11 mouse cellular contexts compared by ENCODE assay signal in the genomic region with DNA sequence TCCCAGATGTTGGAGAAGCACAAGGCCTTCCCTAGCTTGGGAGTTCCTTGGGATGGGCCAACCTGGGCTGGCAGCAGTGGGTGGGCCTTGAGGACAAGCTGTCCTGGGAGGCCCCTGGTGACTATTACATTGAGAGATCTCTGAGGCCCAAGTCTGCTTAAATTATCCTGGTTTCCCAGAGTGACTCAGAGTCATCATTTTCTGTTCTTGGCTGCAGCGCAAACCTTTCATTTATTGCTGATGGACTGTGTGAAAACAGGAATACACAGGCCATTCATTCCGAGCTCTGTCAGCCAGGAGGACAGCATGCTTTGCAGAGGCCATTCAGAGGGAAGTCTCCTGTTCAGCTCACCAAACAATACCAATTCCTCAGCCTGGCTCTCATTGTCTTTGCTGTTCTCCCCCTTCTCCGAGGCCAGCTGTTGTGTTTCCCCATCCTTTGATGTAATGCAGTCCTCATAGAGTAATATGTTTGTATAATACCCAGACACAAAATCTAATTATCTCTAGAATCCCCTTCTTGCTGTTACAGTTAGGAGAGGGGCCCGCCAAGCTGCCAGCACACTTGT.
DNase-seq lines count a peak whose midpoint lies in the region; ATAC-seq and TF ChIP-seq lines count a peak whose summit lies in the region.
"Had no signal": no experiment of that assay in that cellular context is flagged by ENCODE, and none has a peak within 500 bp of the region (broad histone marks: within the 10 kb centered on the region; RNA-seq: fewer than 3 reads in every experiment).

No protein-coding gene starts in this region.

- H3K27me3 ChIP-seq in hindbrain, postnatal 0 days (ENCODE audit: insufficient read depth, low read length) = no peaks in the 10 kb centered on the region
- H3K27me3 ChIP-seq in hindbrain, embryonic 13.5 days = no peaks in the 10 kb centered on the region
- H3K27me3 ChIP-seq: heart, embryonic 13.5 days had no signal

- DNase-seq in hindbrain, postnatal 0 days (ENCODE audit: low spot score) = no peak
- DNase-seq in adipocyte (ENCODE audit: low spot score) = peak; percentile 36
- peak; percentile 17 for DNase-seq in mesoderm, embryonic 11.5 days (ENCODE audit: low read depth, low spot score)
- DNase-seq in T-cell, adult 2 months (ENCODE audit: low spot score) = no peak
- no peak for DNase-seq in kidney, adult 8-10 months
- DNase-seq: kidney, postnatal 4 days; thymus, postnatal 4 days had no signal

- TF ChIP-seq CTCF in hindbrain, postnatal 0 days (IDR thresholded peaks at IDR 0.05; ENCODE audit: low read depth) = no peak
- TF ChIP-seq CTCF in embryonic fibroblast, embryonic 13.5 days (IDR thresholded peaks at IDR 0.05; ENCODE audit: borderline replicate concordance, insufficient read depth, low read length) = no peak

- no peaks in the 10 kb centered on the region for H3K36me3 ChIP-seq in hindbrain, postnatal 0 days (ENCODE audit: insufficient read depth, low read length)
- no peaks in the 10 kb centered on the region for H3K36me3 ChIP-seq in hindbrain, embryonic 13.5 days
- H3K36me3 ChIP-seq: heart, embryonic 13.5 days had no signal

- ATAC-seq in hindbrain, postnatal 0 days = 0 out of 2 replicates have a peak, but pooled peaks have one; percentile 27
- no peak for ATAC-seq in hindbrain, embryonic 13.5 days (ENCODE audit: low FRiP score)
- no peak for ATAC-seq in monocyte, adult 5-6 weeks (replicated peaks; ENCODE audit: insufficient number of reproducible peaks, low FRiP score, low TSS enrichment, poor library complexity, severe bottlenecking)

- H3K9me3 ChIP-seq in hindbrain, postnatal 0 days (ENCODE audit: low read length) = no peaks in the 10 kb centered on the region
- H3K9me3 ChIP-seq in hindbrain, embryonic 13.5 days = no peaks in the 10 kb centered on the region
- H3K9me3 ChIP-seq: heart, embryonic 13.5 days had no signal

- no peak overlapping the region for H3K9ac ChIP-seq in hindbrain, postnatal 0 days (replicated peaks; ENCODE audit: low read length)
- H3K9ac ChIP-seq in hindbrain, embryonic 13.5 days = no peak overlapping the region
- H3K9ac ChIP-seq: heart, embryonic 13.5 days had no signal

- H3K4me2 ChIP-seq in hindbrain, postnatal 0 days (ENCODE audit: low read depth, low read length) = no peak overlapping the region
- H3K4me2 ChIP-seq in hindbrain, embryonic 13.5 days = no peak overlapping the region
- H3K4me2 ChIP-seq: heart, embryonic 13.5 days had no signal

- no peaks in the 10 kb centered on the region for H3K4me1 ChIP-seq in hindbrain, postnatal 0 days (ENCODE audit: insufficient read depth, low read length)
- H3K4me1 ChIP-seq in hindbrain, embryonic 13.5 days (replicated peaks) = peaks cover 13% of the 10 kb centered on the region
- H3K4me1 ChIP-seq in embryonic fibroblast, embryonic 13.5 days (ENCODE audit: control insufficient read depth, insufficient read depth, low read length) = peaks cover 13% of the 10 kb centered on the region
- H3K4me1 ChIP-seq: heart, embryonic 13.5 days had no signal

- 41% methylated on average over 4 of the region's 4 CpGs for WGBS in hindbrain, postnatal 0 days
- WGBS in hindbrain, embryonic 13.5 days = 39% methylated on average over 4 of the region's 4 CpGs

- no peak overlapping the region for H3K27ac ChIP-seq in hindbrain, postnatal 0 days
- no peak overlapping the region for H3K27ac ChIP-seq in hindbrain, embryonic 13.5 days
- peak overlapping the region; percentile 74 for H3K27ac ChIP-seq in embryonic fibroblast, embryonic 13.5 days (ENCODE audit: insufficient read depth, low read length)
- H3K27ac ChIP-seq: heart, embryonic 13.5 days had no signal

- H3K4me3 ChIP-seq in hindbrain, postnatal 0 days (ENCODE audit: low read length) = no peak overlapping the region
- H3K4me3 ChIP-seq in hindbrain, embryonic 13.5 days = no peak overlapping the region
- no peak overlapping the region for H3K4me3 ChIP-seq in embryonic fibroblast, embryonic 13.5 days (ENCODE audit: insufficient read depth, low read length)
- H3K4me3 ChIP-seq: heart, embryonic 13.5 days had no signal

- TF ChIP-seq POLR2A in embryonic fibroblast, embryonic 13.5 days (IDR thresholded peaks at IDR 0.05; ENCODE audit: low read depth, low read length) = no peak

Comparison
In these comparisons a context has a peak if more than half of its experiments do, and no peak if none do; other contexts are left out.
1. DNase-seq: peak in adipocyte (single experiment) and mesoderm, embryonic 11.5 days (single experiment); none in hindbrain, postnatal 0 days (single experiment), T-cell, adult 2 months (single experiment) and kidney, adult 8-10 months (0 of 2).